Mouse (Mus musculus) ovary, postnatal 14 days (tissue): ENCODE results near the gene Crebrf.

Experiments used
- DNase-seq: peaks from one replicate; pipeline ENCODE4 v3.0.0; 2022; ENCODE audit warnings: low spot score

Crebrf gene

GRCm38 (mm10) chr17:26826131-26826530 lies 110.7 kb downstream of the Crebrf start:
- no peak for DNase-seq
